Mouse (Mus musculus) stomach, postnatal 0 days (tissue): ENCODE data around the gene Gdf7.

ENCODE experiments used
- CTCF ChIP-seq: IDR thresholded peaks from 2 replicates; pipeline ENCODE4 v1.5.1; 2016; ENCODE audit warnings: antibody characterized with exemption, low read depth, mild to moderate bottlenecking, moderate library complexity
- EP300 ChIP-seq: optimal IDR thresholded peaks from 2 replicates; pipeline ENCODE3; 2016; ENCODE audit warnings: antibody characterized with exemption

- no peak for TF ChIP-seq CTCF
- no peak for TF ChIP-seq EP300
Measured at GRCm38 (mm10) chr12:8291157-8291853, 10.4 kb downstream of the Gdf7 start.
